Mouse (Mus musculus) hindlimb bud, embryonic 11.5 days (tissue): ENCODE data around the gene Asb6.

Experiments used
- DNase-seq: peaks from one replicate; pipeline ENCODE4 v3.0.0-alpha.2; 2012; ENCODE audit warnings: low read depth, low spot score; ENCODE audit errors: extremely low spot score

Gene Asb6

GRCm38 (mm10) chr2:30834373-30835022, 4.4 kb upstream of the Asb6 start, which contains the start of gene Prrx2:
Prrx2 (plus strand) TSS chr2:30834972.
- no peak for DNase-seq

GRCm38 (mm10) chr2:30833644-30834043, 3.5 kb upstream of the Asb6 start:
- DNase-seq: peak; percentile 86

- no peak for DNase-seq
Observed at GRCm38 (mm10) chr2:30829315-30829714, 818 bp downstream of the Asb6 start.

- DNase-seq: peak; percentile 81
Observed at GRCm38 (mm10) chr2:30827749-30828475, 2.2 kb downstream of the Asb6 start.

- DNase-seq: no peak
Observed at GRCm38 (mm10) chr2:30826825-30827748, 3.0 kb downstream of the Asb6 start.

GRCm38 (mm10) chr2:30823385-30824153, 6.6 kb downstream of the Asb6 start:
- DNase-seq: no peak

GRCm38 (mm10) chr2:30822460-30822859, 7.7 kb downstream of the Asb6 start:
- no peak for DNase-seq

GRCm38 (mm10) chr2:30821073-30821472, 9.1 kb downstream of the Asb6 start:
- DNase-seq: no peak

- no peak for DNase-seq
Observed at GRCm38 (mm10) chr2:30819873-30820272, 10.3 kb downstream of the Asb6 start.

- no peak for DNase-seq
Observed at GRCm38 (mm10) chr2:30816383-30816782, 13.8 kb downstream of the Asb6 start.

GRCm38 (mm10) chr2:30810573-30810972, 19.6 kb downstream of the Asb6 start:
- no peak for DNase-seq

GRCm38 (mm10) chr2:30809503-30809902, 20.6 kb downstream of the Asb6 start:
- no peak for DNase-seq

GRCm38 (mm10) chr2:30808296-30808655, 21.9 kb downstream of the Asb6 start:
- no peak for DNase-seq

- DNase-seq: peak; percentile 94
Observed at GRCm38 (mm10) chr2:30807648-30808295, 22.4 kb downstream of the Asb6 start, which contains the start of gene Ntmt1. Ntmt1 (plus strand) TSS chr2:30807826.

- no peak for DNase-seq
Observed at GRCm38 (mm10) chr2:30807147-30807647, 22.9 kb downstream of the Asb6 start.

- no peak for DNase-seq
Observed at GRCm38 (mm10) chr2:30805983-30806382, 24.1 kb downstream of the Asb6 start.

GRCm38 (mm10) chr2:30803604-30804003, 26.5 kb downstream of the Asb6 start, which contains the start of gene 1700001O22Rik:
1700001O22Rik (minus strand) TSS chr2:30803661.
- no peak for DNase-seq

GRCm38 (mm10) chr2:30801067-30801852, 28.9 kb downstream of the Asb6 start:
- DNase-seq: no peak

GRCm38 (mm10) chr2:30800671-30801066, 29.5 kb downstream of the Asb6 start:
- no peak for DNase-seq
